Mouse (Mus musculus) cerebral cortex, adult 2 months (tissue): Measurements from ENCODE around the gene Fgf5.

Experiments
- WGBS: fragments of 180-500 bp; shearing (Covaris S2); methylation state at CpG from one replicate; pipeline ENCODE4 v1.1.7; 2018; 5-methylcytosine and 5-hydroxymethylcytosine counted together

The Fgf5 gene

DNA sequence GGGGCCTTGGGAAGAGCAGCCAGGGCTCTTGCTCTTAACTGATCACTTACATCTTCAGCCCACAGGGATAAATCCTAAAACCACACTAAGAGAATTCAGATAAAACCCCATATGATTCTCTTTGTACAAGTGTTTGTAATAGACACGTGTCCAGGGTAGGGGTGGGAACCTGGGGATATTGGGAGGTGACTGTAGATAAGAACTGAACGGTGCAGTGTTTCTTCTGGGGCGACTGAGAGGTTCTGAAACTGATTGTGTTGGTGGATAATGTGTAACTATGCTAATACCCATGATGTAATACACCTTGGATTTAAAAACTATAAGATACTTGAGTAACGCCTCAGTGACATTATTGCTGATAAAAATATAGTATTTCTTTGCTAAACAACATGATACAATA is 51.7 kb downstream of the Fgf5 start:
- WGBS = 94% methylated on average over 4 of the region's 4 CpGs

DNA sequence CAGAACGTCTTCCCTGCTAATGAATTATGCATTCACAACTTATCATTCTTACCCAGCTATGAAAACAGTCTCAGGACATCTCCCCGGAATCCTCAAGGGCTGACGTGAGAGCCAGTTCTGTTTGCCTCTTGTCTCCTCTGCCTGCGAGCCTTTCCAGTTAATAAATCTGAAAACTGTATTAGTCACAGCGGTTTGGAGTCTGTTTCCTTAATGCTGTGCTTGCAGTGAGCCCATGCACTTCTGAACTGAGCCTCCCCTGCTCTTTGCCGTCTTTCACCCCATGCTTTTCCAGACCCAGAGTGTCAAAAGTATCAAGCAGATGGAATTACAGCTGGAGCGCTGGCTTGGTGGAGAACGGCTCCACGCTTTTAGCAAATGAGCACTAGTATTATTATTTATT is 52.5 kb downstream of the Fgf5 start:
- 35% methylated on average over 9 of the region's 9 CpGs for WGBS

DNA sequence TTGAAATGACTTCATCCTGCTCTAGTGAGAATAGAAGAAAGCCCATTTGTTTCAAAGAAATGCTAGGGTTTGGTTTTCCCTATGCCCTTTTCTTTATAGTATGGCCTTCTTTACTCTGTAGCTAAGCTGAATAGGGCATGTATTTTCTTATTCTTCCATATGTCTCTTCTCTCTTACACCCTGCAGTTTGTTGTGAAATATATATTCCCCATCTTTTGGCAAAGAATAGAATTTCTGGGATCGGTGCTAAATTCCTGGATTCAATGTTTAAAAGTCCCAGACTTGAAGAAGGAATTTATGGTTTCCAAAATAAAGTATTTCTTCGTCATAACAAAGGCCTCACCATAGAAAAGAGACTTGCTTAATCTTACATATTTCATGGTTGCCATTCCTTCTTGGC is 72.6 kb downstream of the Fgf5 start:
- 69% methylated on average over 2 of the region's 2 CpGs for WGBS
